Mouse (Mus musculus) neural tube, embryonic 10.5 days (tissue): ENCODE data around the gene Uri1.

Experiments used
- DNase-seq: peaks from one replicate; pipeline ENCODE4 v3.0.0-alpha.2; 2017; ENCODE audit warnings: low spot score; ENCODE audit errors: extremely low spot score

Uri1 gene

DNA sequence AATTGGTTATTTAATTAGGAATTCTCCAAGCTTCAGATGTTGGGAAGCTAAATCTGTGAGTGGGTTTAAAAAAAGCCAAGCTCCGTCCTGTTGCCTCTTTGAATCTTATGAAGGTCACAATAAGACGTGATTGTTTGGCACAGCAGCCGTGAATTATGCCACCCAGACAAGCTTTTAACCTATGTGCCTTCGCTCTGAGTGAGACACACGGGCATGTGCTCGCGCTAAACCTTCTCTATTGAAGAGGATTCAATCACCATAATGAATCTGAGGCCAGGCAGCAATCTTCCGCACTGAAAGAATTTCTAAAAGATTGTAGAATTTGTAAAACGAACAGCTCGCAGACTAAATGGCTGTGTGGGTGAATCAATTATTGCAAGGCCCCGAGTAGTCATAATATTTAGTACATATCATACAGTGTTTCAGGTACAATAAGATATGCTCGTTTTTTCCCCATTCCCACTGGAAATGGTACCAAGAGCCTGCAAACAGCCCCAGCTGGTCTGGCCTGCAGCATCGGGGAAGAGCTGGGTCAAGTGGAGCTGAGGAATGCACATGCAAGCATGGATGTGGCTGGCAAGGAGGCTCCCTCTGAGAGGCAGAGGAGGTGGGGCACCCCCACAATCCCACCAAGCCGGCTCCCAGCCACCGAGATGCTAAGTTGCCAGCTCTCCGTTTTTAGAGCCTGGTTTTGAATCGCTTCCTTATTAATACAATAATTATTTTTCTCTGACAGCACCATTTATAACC, 101.5 kb downstream of the Uri1 start:
- no peak for DNase-seq

GRCm38 (mm10) chr7:37918926-37919325, 104.4 kb downstream of the Uri1 start:
- DNase-seq, result no peak

GRCm38 (mm10) chr7:37916762-37917439, 106.5 kb downstream of the Uri1 start:
- no peak for DNase-seq

DNA sequence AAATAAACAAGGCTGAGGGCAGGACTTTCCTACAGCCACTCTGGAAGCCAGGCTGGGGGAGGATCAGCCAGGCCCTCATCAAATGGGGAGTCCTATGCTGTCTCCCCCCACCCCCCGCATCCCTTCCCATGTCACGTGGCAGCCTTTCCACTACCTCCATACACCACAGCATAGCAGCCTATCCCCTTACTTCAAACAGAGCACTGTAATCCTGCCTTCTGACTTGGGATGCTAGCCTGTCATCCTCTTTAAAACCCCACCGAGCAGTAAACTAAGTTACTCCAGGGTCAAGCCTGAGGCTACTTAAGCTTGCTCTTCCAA, 111.6 kb downstream of the Uri1 start:
- DNase-seq, result no peak

- no peak for DNase-seq
Measured at GRCm38 (mm10) chr7:37911114-37911801, 112.1 kb downstream of the Uri1 start.

GRCm38 (mm10) chr7:37910161-37910560, 113.2 kb downstream of the Uri1 start:
- DNase-seq, result no peak
